Mouse (Mus musculus): Measurements from ENCODE around the gene Msln.

DNA sequence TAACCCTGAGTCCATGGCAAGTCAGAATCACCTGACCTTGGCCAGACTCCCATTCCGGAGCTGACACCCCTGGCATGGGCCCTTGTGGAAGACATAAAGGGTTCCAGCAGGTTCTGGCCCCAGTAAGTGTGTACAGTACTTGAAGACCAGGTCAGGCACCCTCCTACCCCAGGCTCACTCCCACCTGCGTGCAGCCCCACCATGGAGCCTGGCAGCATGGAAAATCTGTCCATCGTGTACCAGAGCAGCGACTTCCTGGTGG, 26.2 kb downstream of the Msln start:
- TF ChIP-seq POLR2A (IDR thresholded peaks at IDR 0.05; ENCODE audit: low read depth, low read length) (no peak), NRF1 (IDR thresholded peaks at IDR 0.05; ENCODE audit: low read depth, low read length) (no peak), CTCF (conservative IDR thresholded peaks at IDR 0.05 in 1 of 2, IDR thresholded peaks at IDR 0.05 in 1 of 2; ENCODE audit: low read depth in 2 of 2, low read length in 2 of 2) (no peak), SMC3 (IDR thresholded peaks at IDR 0.05; ENCODE audit: low read depth, low read length) (no peak), MAX (IDR thresholded peaks at IDR 0.05; ENCODE audit: low read length) (no peak), IRF4 (IDR thresholded peaks at IDR 0.05; ENCODE audit: low read depth, low read length) (no peak)

Measured in CH12.LX (cell line).